Mouse (Mus musculus): ENCODE measurements around the gene Edem1.

Edem1 gene

DNA sequence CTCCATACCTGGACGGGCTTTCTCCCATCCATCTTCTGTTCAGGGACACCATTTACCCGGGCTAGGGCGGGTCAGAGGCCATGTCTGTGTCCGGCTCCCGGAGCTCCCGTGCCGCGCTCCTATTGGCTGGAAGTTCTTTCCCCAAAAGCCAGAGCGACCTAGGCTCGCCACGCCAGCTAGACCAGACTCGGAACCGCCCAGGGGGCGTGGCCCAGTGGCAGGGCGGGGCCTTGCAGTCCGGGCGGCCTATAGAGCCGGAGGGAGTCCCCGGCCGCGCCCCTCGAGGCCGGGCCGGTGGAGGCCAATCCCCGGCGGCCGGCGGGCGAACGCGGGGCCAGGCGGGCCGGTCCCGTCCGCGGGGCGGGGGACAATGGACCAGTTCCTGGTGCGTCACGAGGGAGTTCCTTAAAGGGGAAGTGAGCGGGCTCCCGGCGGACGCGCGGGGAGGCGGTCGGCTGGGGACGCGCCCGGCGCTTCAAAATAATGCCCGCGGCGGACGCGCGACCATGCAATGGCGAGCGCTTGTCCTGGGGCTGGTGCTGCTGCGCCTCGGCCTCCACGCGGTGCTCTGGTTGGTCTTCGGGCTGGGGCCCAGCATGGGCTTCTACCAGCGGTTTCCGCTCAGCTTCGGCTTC, at the start of gene Edem1:
Gene Edem1, plus strand, starts transcription at position 408 of the 635 bp plus-strand sequence.
- in situ Hi-C loops (cut with MboI; ENCODE audit: low sequenced_read_pairs), result no loop called here

GRCm38 (mm10) chr6:108781865-108782264, 46.6 kb upstream of the Edem1 start:
- in situ Hi-C loops (cut with MboI; ENCODE audit: low sequenced_read_pairs), result no loop called here

- in situ Hi-C loops (cut with MboI; ENCODE audit: low sequenced_read_pairs), result no loop called here
Measured at GRCm38 (mm10) chr6:108782526-108783183, 45.8 kb upstream of the Edem1 start, which contains the start of gene Arl8b. Gene Arl8b, plus strand, starts transcription at chr6:108783099.

DNA sequence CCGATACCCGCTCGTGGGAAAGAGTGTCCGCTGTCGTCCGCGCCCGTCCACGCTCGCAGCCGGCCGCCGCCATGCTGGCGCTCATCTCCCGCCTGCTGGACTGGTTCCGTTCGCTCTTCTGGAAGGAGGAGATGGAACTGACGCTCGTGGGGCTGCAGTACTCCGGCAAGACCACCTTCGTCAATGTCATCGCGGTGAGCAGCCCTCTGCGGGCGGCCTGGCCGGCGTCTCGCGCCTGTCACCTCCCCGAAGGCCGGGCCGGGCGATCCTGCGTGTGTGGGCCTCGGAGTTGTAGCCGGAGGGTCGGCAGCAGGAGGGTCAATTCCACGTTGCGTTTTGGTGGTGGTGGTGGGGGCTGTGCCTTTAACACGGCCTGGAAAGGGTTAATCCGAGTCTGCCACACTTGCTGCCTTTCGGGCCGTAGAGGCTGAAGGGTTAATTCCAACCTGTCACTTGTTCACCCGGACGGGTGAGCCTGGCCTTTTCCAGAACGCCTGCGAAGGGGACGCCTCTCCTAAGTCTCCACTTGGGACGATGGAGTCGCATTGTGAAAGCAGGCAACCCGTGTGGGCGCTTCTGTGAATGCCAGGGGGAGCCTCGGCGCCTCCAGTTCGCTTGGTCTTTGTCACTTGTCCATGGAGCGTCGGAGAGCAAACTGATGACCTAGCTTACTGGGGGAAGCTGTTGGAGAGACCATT, 45.1 kb upstream of the Edem1 start:
- in situ Hi-C loops (cut with MboI; ENCODE audit: low sequenced_read_pairs), result no loop called here

DNA sequence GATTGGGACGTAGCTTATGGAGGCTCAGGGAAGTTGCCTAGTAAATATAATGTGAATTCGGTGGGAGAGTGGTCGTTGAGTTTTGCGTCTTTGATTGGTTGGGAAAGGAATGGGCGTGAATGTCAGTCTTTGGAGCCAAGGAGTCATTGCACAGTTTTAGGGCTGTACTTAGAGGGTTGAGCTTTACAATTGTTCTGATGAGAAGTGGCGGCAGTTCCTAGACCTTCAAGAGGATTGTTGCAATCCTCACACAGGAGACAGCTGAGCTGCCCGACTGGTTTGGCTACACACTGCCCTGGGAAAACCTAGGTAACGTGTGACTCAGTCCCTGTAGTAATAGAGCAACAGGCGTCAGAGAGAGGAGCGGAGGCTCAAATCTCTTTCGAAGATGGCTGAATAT, 44.4 kb upstream of the Edem1 start:
- in situ Hi-C loops (cut with MboI; ENCODE audit: low sequenced_read_pairs), result no loop called here

DNA sequence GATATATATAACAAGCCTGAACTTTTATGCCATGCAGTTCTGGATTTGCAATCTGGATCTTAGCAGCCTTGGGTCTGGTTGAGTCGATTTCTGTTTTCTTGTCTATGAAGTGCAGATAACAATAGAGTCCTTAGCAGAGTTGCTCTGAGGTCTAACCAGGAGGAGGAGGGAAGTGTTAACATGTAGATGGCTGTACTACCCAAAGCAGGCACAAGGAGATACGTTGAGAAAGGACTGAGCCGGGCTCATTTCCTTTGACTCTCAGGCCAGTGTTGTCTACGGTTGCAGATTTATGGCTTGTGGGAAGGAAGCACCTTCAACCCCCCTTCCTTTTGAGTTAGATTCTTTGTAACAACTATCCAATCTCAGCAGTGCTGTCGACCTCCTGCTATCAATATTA, 43.6 kb upstream of the Edem1 start:
- in situ Hi-C loops (cut with MboI; ENCODE audit: low sequenced_read_pairs), result no loop called here

DNA sequence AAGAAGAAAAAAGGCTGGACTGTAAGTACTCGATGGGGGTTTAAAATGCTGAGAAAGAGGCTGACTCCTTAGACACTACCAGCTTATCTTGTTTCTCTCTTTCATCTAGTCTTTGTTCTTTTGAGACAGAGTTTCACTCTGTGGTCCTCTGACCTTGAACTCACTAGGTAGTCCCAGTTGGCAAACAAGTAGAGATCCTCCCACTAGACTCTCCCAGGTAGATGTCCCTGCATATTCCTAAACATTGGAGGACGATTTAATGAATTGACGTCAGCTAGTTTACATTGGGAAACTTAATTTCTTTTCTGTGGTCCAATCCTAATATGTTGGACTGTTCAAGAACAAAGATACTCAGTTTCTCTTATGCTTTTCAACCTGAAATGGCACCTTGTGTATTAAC, 42.9 kb upstream of the Edem1 start:
- in situ Hi-C loops (cut with MboI; ENCODE audit: low sequenced_read_pairs), result no loop called here

- in situ Hi-C loops (cut with MboI; ENCODE audit: low sequenced_read_pairs), result no loop called here
Measured at GRCm38 (mm10) chr6:108791498-108791897, 36.9 kb upstream of the Edem1 start.

DNA sequence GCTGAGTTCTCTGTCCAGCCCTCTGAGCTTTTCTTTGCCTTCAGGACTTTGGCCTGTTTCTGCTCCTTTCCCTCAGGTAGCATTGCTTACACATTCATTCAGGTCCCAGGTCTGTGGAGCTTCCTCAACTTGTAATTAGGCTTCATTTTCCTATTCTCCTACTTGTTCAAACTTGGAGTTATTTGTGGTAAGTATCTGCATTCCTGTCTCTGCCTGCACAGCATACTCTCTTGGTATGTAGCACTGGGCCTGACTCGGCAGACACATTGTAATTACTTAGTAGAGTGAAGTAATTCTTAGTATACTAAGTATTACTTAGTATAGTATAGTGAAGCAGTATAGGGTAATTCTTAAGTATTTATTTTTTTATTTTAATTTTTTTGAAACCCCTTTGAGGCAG, 32.5 kb upstream of the Edem1 start:
- in situ Hi-C loops (cut with MboI; ENCODE audit: low sequenced_read_pairs), result no loop called here

DNA sequence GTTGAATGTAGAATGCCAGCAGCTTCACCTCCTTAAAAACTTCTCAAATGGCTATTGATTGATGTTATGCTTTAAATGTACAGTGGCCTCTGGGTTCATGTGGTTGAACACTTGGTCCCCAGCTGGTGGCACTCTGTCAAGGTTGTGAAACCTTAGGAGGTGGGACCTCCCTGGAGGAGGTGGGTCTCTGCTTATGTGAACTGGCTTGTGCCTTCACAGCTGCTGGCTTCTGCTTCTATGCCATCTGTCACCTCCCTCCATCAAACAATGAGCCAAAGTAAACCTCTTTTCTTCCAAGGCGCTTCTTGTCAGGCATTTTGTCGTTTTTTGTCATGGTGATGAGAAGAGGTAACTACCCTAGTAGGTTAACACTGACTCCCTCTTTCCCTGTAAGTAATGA, 31.7 kb upstream of the Edem1 start:
- in situ Hi-C loops (cut with MboI; ENCODE audit: low sequenced_read_pairs), result no loop called here

GRCm38 (mm10) chr6:108805194-108805593, 23.2 kb upstream of the Edem1 start:
- in situ Hi-C loops (cut with MboI; ENCODE audit: low sequenced_read_pairs), result no loop called here

- in situ Hi-C loops (cut with MboI; ENCODE audit: low sequenced_read_pairs), result no loop called here
Measured at GRCm38 (mm10) chr6:108805871-108806270, 22.6 kb upstream of the Edem1 start.

DNA sequence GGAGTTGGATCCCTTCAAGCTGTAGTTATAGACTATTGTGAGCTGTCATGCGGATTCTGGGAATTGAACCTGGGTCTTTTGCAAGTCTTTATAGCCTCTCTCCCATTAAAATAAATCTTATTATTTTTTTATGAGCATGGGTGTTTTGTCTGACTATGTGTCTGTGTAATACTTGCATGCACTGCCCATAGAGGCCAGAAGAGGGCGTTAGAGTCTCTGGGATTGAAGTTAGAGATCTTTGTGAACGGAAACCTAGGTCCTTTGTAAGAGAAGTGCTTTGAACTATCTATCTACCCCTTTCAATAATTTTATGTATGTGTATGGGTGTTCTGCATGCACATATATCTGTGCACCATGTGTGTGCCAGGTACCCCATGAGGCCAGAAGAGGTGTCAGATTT, 21.0 kb upstream of the Edem1 start:
- in situ Hi-C loops (cut with MboI; ENCODE audit: low sequenced_read_pairs), result no loop called here

DNA sequence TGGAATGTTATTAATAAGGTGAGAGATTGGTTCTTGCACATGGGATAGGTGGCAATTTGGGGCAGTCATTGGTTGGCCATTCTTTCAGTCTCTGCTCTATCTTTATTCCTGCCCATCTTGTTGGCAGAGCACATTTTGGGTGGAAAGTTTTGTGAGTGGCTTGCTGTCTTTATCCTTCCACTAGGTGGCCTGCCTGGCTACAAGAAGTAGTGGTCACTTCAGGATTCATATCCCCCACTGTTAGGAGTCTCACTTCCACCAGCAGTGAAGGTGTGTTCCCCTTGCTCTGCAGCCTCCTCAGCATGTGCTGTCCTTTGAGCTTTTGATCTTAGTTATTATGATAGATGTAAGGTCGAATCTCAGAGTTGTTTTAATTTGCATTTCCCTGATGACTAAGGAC, 19.7 kb upstream of the Edem1 start:
- in situ Hi-C loops (cut with MboI; ENCODE audit: low sequenced_read_pairs), result no loop called here

GRCm38 (mm10) chr6:108810237-108810636, 18.2 kb upstream of the Edem1 start:
- in situ Hi-C loops (cut with MboI; ENCODE audit: low sequenced_read_pairs), result no loop called here

DNA sequence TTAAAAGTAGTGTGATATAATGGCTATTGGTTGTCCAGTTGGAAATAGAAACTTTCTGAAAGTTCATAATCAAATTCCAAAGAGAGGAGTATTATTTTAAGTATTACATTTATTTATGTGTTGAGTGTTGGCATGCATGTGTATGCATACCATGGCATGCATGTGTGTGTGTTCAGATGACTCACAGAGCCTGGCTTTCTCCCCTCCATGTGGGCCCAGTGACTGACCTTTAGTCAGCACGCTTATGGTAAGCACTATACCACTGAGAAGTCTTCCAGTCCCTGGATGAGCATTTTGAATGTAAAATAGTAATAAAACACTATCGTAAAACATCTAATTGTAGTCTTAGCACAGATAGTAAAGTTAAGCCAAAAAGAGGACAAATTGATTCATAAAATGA, 16.3 kb upstream of the Edem1 start:
- in situ Hi-C loops (cut with MboI; ENCODE audit: low sequenced_read_pairs), result no loop called here

GRCm38 (mm10) chr6:108817510-108817909, 10.9 kb upstream of the Edem1 start:
- in situ Hi-C loops (cut with MboI; ENCODE audit: low sequenced_read_pairs), result no loop called here

- in situ Hi-C loops (cut with MboI; ENCODE audit: low sequenced_read_pairs), result no loop called here
Measured at GRCm38 (mm10) chr6:108824816-108825545, 3.5 kb upstream of the Edem1 start.

DNA sequence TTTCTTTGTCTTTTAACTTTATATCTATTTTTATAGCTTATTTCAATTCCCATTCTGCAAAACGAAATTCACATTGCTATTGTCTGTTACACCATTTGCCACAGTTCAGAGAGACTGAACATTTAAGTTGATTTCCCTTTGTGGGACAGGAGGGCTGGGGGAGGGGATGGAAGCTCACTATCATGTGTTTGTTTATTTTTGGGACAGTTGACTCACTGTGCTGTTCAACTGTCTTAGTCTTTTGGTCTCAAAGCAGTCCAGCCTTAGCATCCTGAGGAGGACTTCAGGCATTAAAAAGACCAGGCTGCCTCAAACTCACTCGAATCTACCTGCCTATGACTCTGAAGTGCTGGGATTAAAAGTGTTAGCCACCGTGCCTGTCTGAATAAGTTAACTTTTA, 2.4 kb upstream of the Edem1 start:
- in situ Hi-C loops (cut with MboI; ENCODE audit: low sequenced_read_pairs), result no loop called here

DNA sequence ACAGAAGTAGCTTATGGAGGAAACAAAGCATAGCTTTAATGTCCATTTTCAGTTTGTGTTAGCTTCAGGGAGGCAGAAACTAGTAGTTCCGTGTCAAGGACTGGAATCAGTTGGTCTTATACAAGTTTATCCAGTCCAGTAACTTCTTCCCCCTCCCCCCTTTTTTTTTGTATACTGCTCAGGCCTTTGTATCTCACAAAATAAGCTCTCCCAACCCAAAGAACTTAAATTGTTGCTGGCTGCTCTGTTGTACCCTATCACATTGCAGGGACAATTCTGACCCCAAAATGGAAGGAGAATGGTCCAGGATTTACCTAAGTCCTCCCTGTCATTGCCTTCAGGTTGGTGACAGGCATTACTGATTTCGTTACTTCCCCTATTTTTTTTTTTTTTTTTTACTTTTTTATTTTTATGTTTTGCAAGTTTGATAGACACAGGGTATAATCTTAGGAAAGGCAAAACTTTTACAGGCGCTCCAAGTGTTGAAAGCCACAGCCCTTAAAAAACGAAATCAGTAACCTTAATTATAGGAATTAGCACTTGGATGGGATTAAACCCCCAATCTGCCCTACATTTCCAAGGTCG, 1.0 kb upstream of the Edem1 start:
- in situ Hi-C loops (cut with MboI; ENCODE audit: low sequenced_read_pairs), result no loop called here

- in situ Hi-C loops (cut with MboI; ENCODE audit: low sequenced_read_pairs), result no loop called here
Measured at GRCm38 (mm10) chr6:108828872-108829271, 431 bp downstream of the Edem1 start.

All from CH12F3 (cell line).